Mouse (Mus musculus) heart, embryonic 11.5 days (tissue): ENCODE results near the gene Olfr930. TPM values are rescaled to one million over a fixed set of nuclear protein-coding genes. Genes with fewer than 3 reads are reported as not detected.

ENCODE experiments used
- ATAC-seq: fragments of 200-750 bp; cut with Nextera tagmentation; replicated peaks from 2 replicates; pipeline ENCODE4 v1.8.0; 2017; ENCODE audit warnings: moderate library complexity; ENCODE audit not compliant: insufficient number of reproducible peaks, low FRiP score, low TSS enrichment
- H3K27ac ChIP-seq: fragments of 300-500 bp; sonication (generic); 2 replicates; pipeline ENCODE4 v1.5.1; 2014; ENCODE audit warnings: mild to moderate bottlenecking, low read depth, low read length
- H3K27me3 ChIP-seq: fragments of 300-500 bp; sonication (generic); 2 replicates; pipeline ENCODE4 v1.6.1; 2014; ENCODE audit warnings: mild to moderate bottlenecking, low read length, mixed read lengths; ENCODE audit not compliant: control insufficient read depth, insufficient read depth
- H3K36me3 ChIP-seq: fragments of 300-500 bp; sonication (generic); 2 replicates; pipeline ENCODE4 v1.6.1; 2014; ENCODE audit warnings: mild to moderate bottlenecking, low read length, moderate library complexity, mixed read lengths; ENCODE audit not compliant: control insufficient read depth, insufficient read depth
- H3K4me1 ChIP-seq: fragments of 300-500 bp; sonication (generic); 2 replicates; pipeline ENCODE4 v1.6.1; 2014; ENCODE audit warnings: low read length; ENCODE audit not compliant: control insufficient read depth, insufficient read depth
- H3K4me2 ChIP-seq: fragments of 300-500 bp; sonication (generic); 2 replicates; pipeline ENCODE4 v1.6.1; 2014; ENCODE audit warnings: mild to moderate bottlenecking, moderate library complexity
- H3K4me3 ChIP-seq: fragments of 300-500 bp; sonication (generic); 2 replicates; pipeline ENCODE4 v1.5.1; 2014; ENCODE audit warnings: low read depth, low read length
- H3K9ac ChIP-seq: fragments of 300-500 bp; sonication (generic); 2 replicates; pipeline ENCODE4 v1.6.1; 2014; ENCODE audit warnings: mild to moderate bottlenecking, low read depth, low read length, moderate library complexity
- H3K9me3 ChIP-seq: fragments of 300-500 bp; sonication (generic); replicated peaks from 2 replicates; pipeline ENCODE4 v1.6.1; 2016; ENCODE audit warnings: low read length; ENCODE audit not compliant: control insufficient read depth
- whole genome bisulfite sequencing: fragments of 180-500 bp; shearing (Covaris S2); extraction: QIAGEN DNeasy Blood & Tissue Kit; methylation state at CpG from one replicate; pipeline ENCODE4 v1.1.7; 2014; ENCODE audit not compliant: insufficient replicate concordance; 5-methylcytosine and 5-hydroxymethylcytosine counted together
- polyA plus RNA-seq: library from polyadenylated mRNA; unstranded; fragments of >200 nt; fragmentation: Nextera tagmentation; extraction: Ambion mirVana; gene quantifications from 2 replicates; pipeline ENCODE4 v1.2.1, GENCODE M21; 2014

The Olfr930 gene
- polyA plus RNA-seq: not detected in 2 replicates

DNA sequence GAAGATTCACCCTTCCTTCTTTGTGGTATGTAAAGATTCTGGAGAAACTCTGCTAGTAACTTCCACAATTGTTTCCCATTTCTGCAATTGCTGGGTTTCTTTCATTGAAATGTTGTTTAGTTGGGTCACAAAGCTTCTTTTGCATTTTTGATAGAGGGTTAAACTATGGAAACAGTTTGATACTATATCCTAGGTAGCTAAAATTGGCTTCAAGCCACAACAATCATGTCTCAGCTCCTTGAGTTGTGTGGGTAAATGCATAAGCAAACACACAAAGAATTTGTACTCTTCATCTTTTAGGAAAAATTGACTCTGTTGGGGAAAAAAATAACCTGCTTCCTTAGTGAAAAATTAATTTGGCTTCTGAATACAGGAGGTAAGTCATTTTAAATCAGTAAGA is at the start of gene Olfr930:
Gene Olfr930 (plus strand): TSS at position 301 of the 400 bp plus-strand sequence.
- Histone ChIP-seq H3K4me1 (no peaks in the 10 kb centered on the region), H3K9ac (no peak within 1 kb of the TSS), H3K27me3 (no peaks in the 10 kb centered on the region), H3K4me3 (no peak within 1 kb of the TSS), H3K36me3 (no peaks in the 10 kb centered on the region), H3K9me3 (no peaks in the 10 kb centered on the region), H3K4me2 (no peak within 1 kb of the TSS), H3K27ac (no peak within 1 kb of the TSS)
- no peak for ATAC-seq

GRCm38 (mm10) chr9:38953401-38954123 is 24.0 kb downstream of the Olfr930 start:
- no peak overlapping the region for H3K27ac ChIP-seq
- no peak overlapping the region for H3K4me2 ChIP-seq
- ATAC-seq: no peak
- H3K4me3 ChIP-seq: no peak overlapping the region
- H3K9ac ChIP-seq: no peak overlapping the region
- H3K36me3 ChIP-seq: no peaks in the 10 kb centered on the region
- no peaks in the 10 kb centered on the region for H3K4me1 ChIP-seq
- no peaks in the 10 kb centered on the region for H3K27me3 ChIP-seq
- H3K9me3 ChIP-seq: no peaks in the 10 kb centered on the region
- WGBS: 84% methylated on average over 7 of the region's 7 CpGs

DNA sequence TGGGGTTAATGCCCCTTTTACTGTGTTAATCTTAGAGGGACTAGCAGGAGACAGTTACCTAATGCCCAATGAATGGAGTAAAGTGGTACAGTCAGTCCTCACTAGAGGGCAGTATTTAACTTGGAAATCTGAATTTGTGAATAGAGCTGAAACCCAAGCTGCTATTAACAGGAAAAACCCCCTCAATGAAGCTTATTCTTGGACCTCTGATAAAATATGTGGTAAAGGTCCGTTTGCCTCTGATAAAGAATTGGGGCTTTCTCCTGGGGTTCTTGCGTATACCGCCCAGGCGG is 24.5 kb downstream of the Olfr930 start:
- Histone ChIP-seq H3K9me3 (no peaks in the 10 kb centered on the region), H3K9ac (no peak overlapping the region), H3K27ac (no peak overlapping the region), H3K4me1 (no peaks in the 10 kb centered on the region), H3K36me3 (no peaks in the 10 kb centered on the region), H3K27me3 (no peaks in the 10 kb centered on the region), H3K4me2 (no peak overlapping the region), H3K4me3 (no peak overlapping the region)
- 77% methylated on average over 4 of the region's 4 CpGs for WGBS
- ATAC-seq: no peak

DNA sequence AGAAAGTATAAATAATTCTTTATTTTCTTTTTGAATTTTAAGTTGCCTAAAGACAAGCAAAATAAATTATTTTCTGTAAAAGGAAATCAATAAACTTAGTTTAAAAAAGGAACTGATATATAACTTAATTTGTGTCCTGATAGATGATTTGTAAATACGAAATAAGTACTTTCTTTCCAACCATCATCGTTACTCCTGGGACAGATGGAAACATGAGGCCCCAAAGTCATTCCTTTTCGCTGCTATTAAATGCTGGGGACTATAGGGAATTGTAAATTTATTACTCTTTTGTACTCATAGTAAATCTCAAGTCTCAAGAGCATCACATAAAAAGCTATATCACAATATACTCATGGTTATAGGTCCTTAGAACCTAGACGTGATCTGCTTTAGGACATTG is 42.4 kb downstream of the Olfr930 start, which contains the start of gene Olfr933:
Gene Olfr933 (plus strand): TSS at position 301 of the 400 bp plus-strand sequence.
- 75% methylated on average over 4 of the region's 4 CpGs for WGBS
- ATAC-seq: no peak
- H3K27me3 ChIP-seq: no peaks in the 10 kb centered on the region
- H3K36me3 ChIP-seq: no peaks in the 10 kb centered on the region
- H3K9me3 ChIP-seq: no peaks in the 10 kb centered on the region
- H3K27ac ChIP-seq: no peak within 1 kb of the TSS
- no peak within 1 kb of the TSS for H3K4me2 ChIP-seq
- no peaks in the 10 kb centered on the region for H3K4me1 ChIP-seq
- H3K9ac ChIP-seq: no peak within 1 kb of the TSS
- H3K4me3 ChIP-seq: no peak within 1 kb of the TSS

Other genes starting within 250 kb of the Olfr930 start
- not detected in 2 replicates for gene Olfr919, start 226.1 kb upstream of the Olfr930 start, polyA plus RNA-seq
- 19.0 and 22.5 TPM in 2 replicates for gene Vwa5a, start 211.5 kb upstream of the Olfr930 start, polyA plus RNA-seq
- gene Olfr920, start 177.5 kb upstream of the Olfr930 start, polyA plus RNA-seq: 0.03 TPM in 1 of 2 replicates, not detected in the other
- gene Olfr921, start 156.7 kb upstream of the Olfr930 start, polyA plus RNA-seq: not detected in 2 replicates
- not detected in 2 replicates for gene Olfr922, start 115.2 kb upstream of the Olfr930 start, polyA plus RNA-seq
- not detected in 2 replicates for gene Olfr923, start 103.3 kb upstream of the Olfr930 start, polyA plus RNA-seq
- gene Olfr924, start 85.4 kb upstream of the Olfr930 start, polyA plus RNA-seq: not detected in 2 replicates
- gene Olfr26, start 74.7 kb upstream of the Olfr930 start, polyA plus RNA-seq: not detected in 2 replicates
- not detected in 2 replicates for gene Olfr926, start 52.7 kb upstream of the Olfr930 start, polyA plus RNA-seq
- gene Olfr933, start 42.5 kb downstream of the Olfr930 start, polyA plus RNA-seq: not detected in 2 replicates
- not detected in 2 replicates for gene Olfr934, start 58.5 kb downstream of the Olfr930 start, polyA plus RNA-seq
- not detected in 2 replicates for gene Olfr935, start 69.9 kb downstream of the Olfr930 start, polyA plus RNA-seq
- not detected in 2 replicates for gene Olfr146, start 93.6 kb downstream of the Olfr930 start, polyA plus RNA-seq
- not detected in 2 replicates for gene Olfr937, start 135.1 kb downstream of the Olfr930 start, polyA plus RNA-seq
- not detected in 2 replicates for gene Olfr938, start 149.1 kb downstream of the Olfr930 start, polyA plus RNA-seq
- gene Olfr27, start 198.3 kb downstream of the Olfr930 start, polyA plus RNA-seq: not detected in 2 replicates
- gene Olfr943, start 236.5 kb downstream of the Olfr930 start, polyA plus RNA-seq: not detected in 2 replicates